Mouse (Mus musculus) forebrain, embryonic 16.5 days (tissue): ENCODE data around the gene Dcun1d1. TPM values are rescaled to one million over a fixed set of nuclear protein-coding genes. Genes with fewer than 3 reads are reported as not detected.

Source experiments
- ATAC-seq: fragments of 200-750 bp; cut with Nextera tagmentation; 2 replicates; pipeline ENCODE4 v1.8.0; 2017; ENCODE audit warnings: mild to moderate bottlenecking, moderate library complexity
- H3K27ac ChIP-seq: fragments of 300-500 bp; sonication (generic); 2 replicates; pipeline ENCODE4 v1.5.1; 2014; ENCODE audit warnings: low read length, control low read depth
- H3K27me3 ChIP-seq: fragments of 300-500 bp; sonication (generic); replicated peaks from 2 replicates; pipeline ENCODE4 v1.6.1; 2014; ENCODE audit warnings: low read length; ENCODE audit not compliant: control insufficient read depth, insufficient read depth
- H3K36me3 ChIP-seq: fragments of 300-500 bp; sonication (generic); 2 replicates; pipeline ENCODE4 v1.6.1; 2014; ENCODE audit not compliant: control insufficient read depth, insufficient read depth
- H3K4me1 ChIP-seq: fragments of 300-500 bp; sonication (generic); replicated peaks from 2 replicates; pipeline ENCODE4 v1.6.1; 2014; ENCODE audit warnings: low read length; ENCODE audit not compliant: control insufficient read depth, insufficient read depth
- H3K4me2 ChIP-seq: fragments of 300-500 bp; sonication (generic); 2 replicates; pipeline ENCODE4 v1.6.1; 2014; ENCODE audit warnings: mild to moderate bottlenecking, low read length, control low read depth
- H3K4me3 ChIP-seq: fragments of 300-500 bp; sonication (generic); replicated peaks from 2 replicates; pipeline ENCODE4 v1.5.1; 2014; ENCODE audit warnings: mild to moderate bottlenecking, low read length, control low read depth
- H3K9ac ChIP-seq: fragments of 300-500 bp; sonication (generic); replicated peaks from 2 replicates; pipeline ENCODE4 v1.6.1; 2014; ENCODE audit warnings: low read depth, low read length, control low read depth
- H3K9me3 ChIP-seq: fragments of 300-500 bp; sonication (generic); 2 replicates; pipeline ENCODE4 v1.6.1; 2016; ENCODE audit warnings: low read length; ENCODE audit not compliant: control insufficient read depth
- WGBS: fragments of 180-500 bp; shearing (Covaris S2); extraction: QIAGEN DNeasy Blood & Tissue Kit; methylation state at CpG from one replicate; pipeline ENCODE4 v1.1.7; 2014; 5-methylcytosine and 5-hydroxymethylcytosine counted together
- polyA plus RNA-seq: library from polyadenylated mRNA; unstranded; fragments of >200 nt; fragmentation: Nextera tagmentation; extraction: Ambion mirVana; gene quantifications from 2 replicates; pipeline ENCODE4 v1.2.1, GENCODE M21; 2015

Gene Dcun1d1
- 121 and 131 TPM in 2 replicates for polyA plus RNA-seq

DNA sequence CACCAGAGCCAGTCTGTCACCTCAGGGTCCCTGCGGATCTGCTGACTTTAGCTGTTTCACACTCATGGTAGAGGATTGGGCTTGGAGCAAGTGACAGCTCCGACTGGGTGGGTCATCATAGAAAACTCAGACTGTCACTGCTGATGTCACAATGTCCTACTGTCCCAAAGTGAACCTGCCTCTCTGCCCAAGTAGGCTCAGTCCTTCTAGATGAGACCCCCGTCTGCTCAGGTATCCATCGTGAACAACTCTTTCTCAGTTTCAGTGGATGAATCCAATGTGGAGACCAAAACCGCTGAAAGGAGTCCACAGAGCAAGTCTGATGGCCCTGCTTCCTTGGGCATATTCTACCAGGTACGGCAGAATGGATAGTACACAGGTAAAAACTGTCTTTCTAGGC is at the start of gene Dcun1d1:
TSS of gene Dcun1d1 (minus strand) at position 101 of the 400 bp plus-strand sequence.
- no peaks in the 10 kb centered on the region for H3K9me3 ChIP-seq
- no peaks in the 10 kb centered on the region for H3K36me3 ChIP-seq
- H3K9ac ChIP-seq = no peak within 1 kb of the TSS
- H3K4me3 ChIP-seq = no peak within 1 kb of the TSS
- no peaks in the 10 kb centered on the region for H3K27me3 ChIP-seq
- H3K27ac ChIP-seq = no peak within 1 kb of the TSS
- H3K4me1 ChIP-seq = peaks cover 9% of the 10 kb centered on the region
- ATAC-seq = no peak
- WGBS = 92% methylated on average over 6 of the region's 6 CpGs
- no peak within 1 kb of the TSS for H3K4me2 ChIP-seq

DNA sequence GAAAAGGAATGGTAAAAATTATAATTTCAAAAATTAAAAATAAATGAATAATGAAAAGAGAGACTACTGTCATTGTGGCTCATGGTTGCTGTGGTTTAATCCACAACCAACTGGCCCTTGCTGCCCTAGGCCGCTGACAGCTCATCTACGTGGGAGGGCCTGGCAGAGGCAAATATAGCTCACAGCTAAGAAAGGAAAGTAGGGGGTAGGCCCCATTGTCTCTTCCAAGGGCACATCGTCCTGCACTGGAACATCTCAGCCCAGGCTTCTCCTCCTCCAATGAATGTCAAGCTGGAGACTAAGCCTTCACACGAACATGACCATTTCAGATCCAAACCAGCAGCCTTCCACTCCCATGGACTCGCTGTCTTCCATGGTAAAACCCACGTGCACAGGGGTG is 49.0 kb upstream of the Dcun1d1 start:
- peaks cover 22% of the 10 kb centered on the region for H3K36me3 ChIP-seq
- H3K4me1 ChIP-seq = no peaks in the 10 kb centered on the region
- no peaks in the 10 kb centered on the region for H3K27me3 ChIP-seq
- H3K9me3 ChIP-seq = no peaks in the 10 kb centered on the region
- H3K9ac ChIP-seq = no peak overlapping the region
- no peak overlapping the region for H3K4me3 ChIP-seq
- H3K27ac ChIP-seq = no peak overlapping the region
- no peak for ATAC-seq
- no peak overlapping the region for H3K4me2 ChIP-seq
- whole genome bisulfite sequencing = 86% methylated on average over 6 of the region's 6 CpGs

- H3K4me3 ChIP-seq = no peak overlapping the region
- peaks cover 10% of the 10 kb centered on the region; the same call in 1 of the 2 replicates for H3K36me3 ChIP-seq
- no peaks in the 10 kb centered on the region for H3K9me3 ChIP-seq
- no peaks in the 10 kb centered on the region for H3K4me1 ChIP-seq
- ATAC-seq = peak; percentile 54; the same call in 1 of the 2 replicates
- no peak overlapping the region for H3K4me2 ChIP-seq
- no peak overlapping the region for H3K9ac ChIP-seq
- no peaks in the 10 kb centered on the region for H3K27me3 ChIP-seq
- WGBS = 73% methylated on average over 7 of the region's 7 CpGs
- no peak overlapping the region for H3K27ac ChIP-seq
Observed at GRCm38 (mm10) chr3:35973551-35973950, 36.3 kb upstream of the Dcun1d1 start.

GRCm38 (mm10) chr3:35972985-35973384 is 35.7 kb upstream of the Dcun1d1 start:
- H3K9ac ChIP-seq = no peak overlapping the region
- H3K4me3 ChIP-seq = no peak overlapping the region
- H3K27me3 ChIP-seq = no peaks in the 10 kb centered on the region
- ATAC-seq = no peak; the same call in 1 of the 2 replicates
- no peaks in the 10 kb centered on the region for H3K9me3 ChIP-seq
- no peak overlapping the region for H3K27ac ChIP-seq
- no peak overlapping the region for H3K4me2 ChIP-seq
- WGBS = 81% methylated on average over 4 of the region's 4 CpGs
- H3K36me3 ChIP-seq = peaks cover 10% of the 10 kb centered on the region; the same call in 1 of the 2 replicates
- no peaks in the 10 kb centered on the region for H3K4me1 ChIP-seq

GRCm38 (mm10) chr3:35971149-35971548 is 33.9 kb upstream of the Dcun1d1 start:
- H3K27ac ChIP-seq = no peak overlapping the region
- H3K9ac ChIP-seq = no peak overlapping the region
- no peak overlapping the region for H3K4me3 ChIP-seq
- 92% methylated on average over 12 of the region's 12 CpGs for WGBS
- H3K9me3 ChIP-seq = no peaks in the 10 kb centered on the region
- ATAC-seq = no peak
- no peaks in the 10 kb centered on the region for H3K4me1 ChIP-seq
- no peaks in the 10 kb centered on the region for H3K27me3 ChIP-seq
- peaks cover 10% of the 10 kb centered on the region for H3K36me3 ChIP-seq
- H3K4me2 ChIP-seq = no peak overlapping the region

GRCm38 (mm10) chr3:35970441-35970840 is 33.2 kb upstream of the Dcun1d1 start:
- WGBS = 84% methylated on average over 4 of the region's 4 CpGs
- H3K9ac ChIP-seq = no peak overlapping the region
- H3K4me1 ChIP-seq = no peaks in the 10 kb centered on the region
- no peak for ATAC-seq
- no peak overlapping the region for H3K27ac ChIP-seq
- H3K36me3 ChIP-seq = peaks cover 10% of the 10 kb centered on the region
- H3K4me3 ChIP-seq = no peak overlapping the region
- H3K9me3 ChIP-seq = no peaks in the 10 kb centered on the region
- no peaks in the 10 kb centered on the region for H3K27me3 ChIP-seq
- H3K4me2 ChIP-seq = no peak overlapping the region

DNA sequence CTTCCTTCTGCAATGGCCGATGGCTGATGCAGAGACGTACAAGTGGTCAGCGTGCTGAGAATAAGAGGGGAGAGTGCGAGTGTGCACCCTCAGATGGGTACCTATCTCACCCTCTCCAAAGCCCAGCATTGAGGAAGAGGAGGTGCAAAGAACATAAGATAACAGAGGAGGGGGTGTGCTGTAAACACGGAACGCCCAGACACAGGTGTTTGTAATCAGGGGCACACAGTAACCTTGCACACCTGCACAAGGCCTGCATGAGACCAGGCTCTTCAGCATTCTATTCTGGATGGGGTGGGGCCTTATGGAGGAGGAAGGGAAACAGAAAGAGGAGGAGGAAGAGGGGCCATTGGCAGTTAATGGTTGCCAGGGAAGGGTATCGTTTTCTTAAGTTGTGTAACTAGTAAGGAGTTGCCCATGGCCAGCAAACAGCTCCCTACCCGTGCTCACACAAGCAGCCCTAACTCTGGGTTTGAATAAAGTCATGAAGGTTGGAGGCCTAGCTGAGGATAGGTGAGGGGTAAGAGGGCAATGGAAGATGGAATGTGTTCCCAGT is 30.2 kb upstream of the Dcun1d1 start:
- H3K9me3 ChIP-seq = no peaks in the 10 kb centered on the region
- 95% methylated on average over 8 of the region's 8 CpGs for WGBS
- H3K9ac ChIP-seq = no peak overlapping the region
- H3K27me3 ChIP-seq = no peaks in the 10 kb centered on the region
- H3K4me1 ChIP-seq = no peaks in the 10 kb centered on the region
- H3K4me3 ChIP-seq = no peak overlapping the region
- no peak for ATAC-seq
- H3K36me3 ChIP-seq = peaks cover 20% of the 10 kb centered on the region
- no peak overlapping the region for H3K27ac ChIP-seq
- no peak overlapping the region for H3K4me2 ChIP-seq

- H3K4me2 ChIP-seq = no peak overlapping the region
- no peaks in the 10 kb centered on the region for H3K27me3 ChIP-seq
- H3K9me3 ChIP-seq = no peaks in the 10 kb centered on the region
- H3K4me3 ChIP-seq = no peak overlapping the region
- H3K27ac ChIP-seq = no peak overlapping the region
- H3K36me3 ChIP-seq = peaks cover 17% of the 10 kb centered on the region
- 88% methylated on average over 2 of the region's 2 CpGs for WGBS
- ATAC-seq = no peak
- H3K4me1 ChIP-seq = no peaks in the 10 kb centered on the region
- H3K9ac ChIP-seq = no peak overlapping the region
Observed at GRCm38 (mm10) chr3:35966493-35966892, 29.2 kb upstream of the Dcun1d1 start.

- H3K27me3 ChIP-seq = no peaks in the 10 kb centered on the region
- no peaks in the 10 kb centered on the region for H3K9me3 ChIP-seq
- H3K4me2 ChIP-seq = no peak overlapping the region
- 92% methylated on average over 4 of the region's 4 CpGs for WGBS
- H3K36me3 ChIP-seq = peaks cover 22% of the 10 kb centered on the region
- H3K27ac ChIP-seq = no peak overlapping the region
- no peak for ATAC-seq
- H3K9ac ChIP-seq = no peak overlapping the region
- H3K4me3 ChIP-seq = no peak overlapping the region
- no peaks in the 10 kb centered on the region for H3K4me1 ChIP-seq
Observed at GRCm38 (mm10) chr3:35964928-35965327, 27.7 kb upstream of the Dcun1d1 start.

GRCm38 (mm10) chr3:35963921-35964320 is 26.7 kb upstream of the Dcun1d1 start:
- Histone ChIP-seq H3K27me3 (no peaks in the 10 kb centered on the region), H3K9ac (no peak overlapping the region), H3K27ac (no peak overlapping the region), H3K36me3 (peaks cover 22% of the 10 kb centered on the region), H3K4me1 (no peaks in the 10 kb centered on the region), H3K9me3 (no peaks in the 10 kb centered on the region), H3K4me3 (no peak overlapping the region), H3K4me2 (no peak overlapping the region)
- WGBS = 92% methylated on average over 5 of the region's 5 CpGs
- ATAC-seq = no peak
